Mouse (Mus musculus): ENCODE measurements at regions not wholly inside any gene's neighbourhood (a gene's known extent, or its start where the extent isn't known, plus 50 kb on each side); places are given as distances from the start of the nearest gene placed in this dataset.
"Not testable (repeated sequence)": the region's sequence is repeated elsewhere in the genome, so short reads cannot be mapped to it uniquely, and the experiment has no call there.

DNA sequence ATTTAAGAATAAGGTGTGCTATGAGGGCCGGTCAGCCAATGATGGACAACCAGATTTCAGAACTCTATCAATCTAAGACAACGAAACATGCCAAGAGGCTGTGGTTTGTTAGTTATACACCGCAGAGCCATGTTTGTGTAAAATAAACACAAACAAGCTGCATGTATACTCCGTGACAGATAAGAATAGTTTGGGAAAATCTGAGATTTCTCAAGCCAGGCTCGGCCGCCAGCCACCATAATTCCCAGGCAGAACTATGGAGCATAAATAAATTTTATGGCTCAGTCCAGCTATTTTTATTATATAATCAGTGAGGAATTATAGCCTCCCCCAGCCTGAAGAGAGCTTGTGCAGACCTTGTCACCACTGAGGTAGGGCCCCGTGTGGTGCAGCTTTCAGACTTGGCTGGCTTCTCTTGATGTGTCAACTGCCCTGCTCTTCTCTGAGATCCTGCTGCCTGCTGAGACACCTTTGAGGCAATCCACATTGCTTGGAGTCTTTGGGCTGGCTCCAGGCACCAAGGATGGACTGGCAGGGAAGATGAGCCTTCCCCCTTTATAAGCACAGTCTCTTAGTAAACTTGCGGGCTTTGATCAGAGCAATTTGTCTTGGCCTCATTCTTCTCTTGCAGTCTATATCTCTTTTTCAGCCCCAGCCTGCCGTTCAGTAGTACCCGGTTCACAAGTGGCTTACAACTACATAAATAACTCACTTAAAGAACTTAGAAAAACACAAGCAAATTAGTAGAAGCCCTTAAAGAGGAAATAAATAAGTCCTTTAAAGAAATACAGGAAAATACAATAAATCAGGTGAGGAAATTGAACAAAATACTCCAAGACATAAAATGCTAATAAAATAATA is 1123.0 kb upstream of the Kcnd2 start:
- WGBS = 81% methylated on average over 10 of the region's 10 CpGs
- Histone ChIP-seq H3K4me2 (no peak overlapping the region), H3K27ac (replicated peaks) (no peak overlapping the region), H3K36me3 (no peaks in the 10 kb centered on the region), H3K9me3 (no peaks in the 10 kb centered on the region), H3K9ac (no peak overlapping the region), H3K4me3 (no peak overlapping the region), H3K4me1 (no peaks in the 10 kb centered on the region), H3K27me3 (replicated peaks) (no peaks in the 10 kb centered on the region)
- no peak for ATAC-seq (ENCODE audit: extremely low read depth, insufficient number of reproducible peaks, low FRiP score, low TSS enrichment)

DNA sequence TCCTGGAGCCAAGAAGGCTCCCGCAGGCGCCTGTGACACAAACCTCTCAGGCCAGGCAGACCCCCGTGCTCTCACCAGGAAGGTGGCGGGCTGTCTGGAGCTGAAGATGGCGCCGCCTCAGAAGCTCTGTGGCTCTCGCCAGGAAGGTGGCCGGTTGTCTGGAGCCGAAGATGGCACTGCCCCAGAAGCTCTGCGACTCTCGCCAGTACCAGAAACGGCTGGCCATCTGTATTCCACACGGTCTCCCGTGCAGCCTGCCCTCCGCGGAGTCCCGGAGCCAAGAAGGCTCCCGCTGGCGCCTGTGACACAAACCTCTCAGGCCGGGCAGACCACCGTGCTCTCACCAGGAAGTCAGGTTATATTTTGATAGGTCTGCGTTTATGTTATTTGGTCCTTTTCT is 1081.3 kb upstream of the Kcnd2 start:
- WGBS = 89% methylated on average over 22 of the region's 22 CpGs
- not testable (repeated sequence) for ATAC-seq (ENCODE audit: extremely low read depth, insufficient number of reproducible peaks, low FRiP score, low TSS enrichment); H3K4me1 ChIP-seq

DNA sequence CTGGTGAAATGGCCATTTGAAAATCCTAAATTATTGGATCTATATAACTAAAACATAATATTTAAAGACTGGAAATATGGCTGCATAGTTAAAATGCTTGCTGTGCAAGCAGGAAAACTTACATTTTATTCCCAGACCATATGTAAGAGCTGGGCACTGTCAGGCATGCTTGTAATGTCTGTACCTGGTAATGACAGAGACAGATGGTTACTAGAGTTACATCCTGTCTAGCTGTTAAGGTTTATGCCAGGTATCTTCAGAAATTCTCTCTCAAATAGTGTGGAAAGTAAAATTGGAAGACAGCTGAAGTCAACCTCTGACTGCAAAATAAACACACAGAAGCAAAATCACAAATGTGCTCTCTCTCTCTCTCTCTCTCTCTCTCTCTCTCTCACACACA is 1077.8 kb upstream of the Kcnd2 start:
- no peak overlapping the region for H3K4me2 ChIP-seq
- no peaks in the 10 kb centered on the region for H3K4me1 ChIP-seq
- no peak overlapping the region for H3K27ac ChIP-seq (replicated peaks)
- H3K9me3 ChIP-seq = no peaks in the 10 kb centered on the region
- H3K27me3 ChIP-seq (replicated peaks) = no peaks in the 10 kb centered on the region
- no peaks in the 10 kb centered on the region for H3K36me3 ChIP-seq
- no peak for ATAC-seq (ENCODE audit: extremely low read depth, insufficient number of reproducible peaks, low FRiP score, low TSS enrichment)
- no peak overlapping the region for H3K4me3 ChIP-seq
- H3K9ac ChIP-seq = no peak overlapping the region

More for the DNA sequence above, 1081.3 kb upstream of the Kcnd2 start:
- not testable (repeated sequence) for H3K9me3 ChIP-seq; H3K9ac ChIP-seq; H3K36me3 ChIP-seq; H3K27me3 ChIP-seq (replicated peaks); H3K4me3 ChIP-seq; H3K27ac ChIP-seq (replicated peaks); H3K4me2 ChIP-seq
